ENCODE assay signal across 28 mouse cellular contexts in genomic region chr11:63122249-63122648, GRCm38 (mm10). TPM values are rescaled to one million over a fixed set of nuclear protein-coding genes. Genes with fewer than 3 reads are reported as not detected.
"Had no signal": no experiment of that assay in that cellular context is flagged by ENCODE, and none has a peak within 500 bp of the region (broad histone marks: within the 10 kb centered on the region; RNA-seq: fewer than 3 reads in every experiment).

No protein-coding gene starts in this region.

- H3K27me3 ChIP-seq: heart, embryonic 12.5 days; hindbrain, embryonic 12.5 days; intestine, embryonic 15.5 days; limb, embryonic 12.5 days; liver, embryonic 15.5 days had no signal

- ATAC-seq: hindbrain, embryonic 16.5 days; inflammation-experienced regulatory T-cells, adult 6 months; intestine, embryonic 15.5 days; intestine, postnatal 0 days had no signal

- H3K27ac ChIP-seq: gastrocnemius, adult 2 months; heart, embryonic 10.5 days; hindbrain, embryonic 10.5 days; hindbrain, embryonic 12.5 days; hindbrain, embryonic 14.5 days; intestine, embryonic 15.5 days; layer of hippocampus, adult 2 months; liver, embryonic 13.5 days; liver, embryonic 15.5 days had no signal

- H3K36me3 ChIP-seq: heart, embryonic 10.5 days; heart, embryonic 12.5 days; hindbrain, embryonic 10.5 days; hindbrain, embryonic 12.5 days; intestine, embryonic 15.5 days; limb, embryonic 10.5 days; limb, embryonic 12.5 days; liver, embryonic 13.5 days; liver, embryonic 15.5 days had no signal

- H3K4me3 ChIP-seq: gastrocnemius, adult 2 months; heart, embryonic 10.5 days; heart, embryonic 12.5 days; hindbrain, embryonic 10.5 days; hindbrain, embryonic 12.5 days; intestine, embryonic 15.5 days; layer of hippocampus, adult 2 months; limb, embryonic 10.5 days; limb, embryonic 12.5 days; liver, embryonic 13.5 days; liver, embryonic 15.5 days had no signal

- DNase-seq: gastrocnemius, adult 2 months; gastrocnemius, postnatal 10 days; gastrocnemius, postnatal 25 days; heart, adult 18-20 months; heart, postnatal 10 days; heart, postnatal 4 days; kidney, adult 18-20 months; kidney, adult 8-10 months; kidney, postnatal 10 days; kidney, postnatal 25 days; kidney, postnatal 4 days; layer of hippocampus, postnatal 36 days; liver; liver, embryonic 13.5 days had no signal

RNA-seq across cellular contexts. Expression of gene Pmp22, which starts 6.5 kb away (rescaled TPM):
- total RNA-seq: granulocyte monocyte progenitor cell, adult 5-6 weeks had no signal
- polyA plus RNA-seq: inflammation-experienced regulatory T-cells, adult 6 months had no signal
